Mouse (Mus musculus) testis, adult 2 months (tissue): Measurements from ENCODE around the gene Syt12. TPM values are rescaled to one million over a fixed set of nuclear protein-coding genes. Genes with fewer than 3 reads are reported as not detected.

Source experiments
- H3K27ac ChIP-seq: fragments of 200-500 bp; 2 replicates; pipeline ENCODE4 v1.5.1; 2012; ENCODE audit warnings: low read depth, low read length; ENCODE audit not compliant: control insufficient read depth, insufficient read depth
- H3K27me3 ChIP-seq: fragments of 200-500 bp; 2 replicates; pipeline ENCODE4 v1.6.1; 2012; ENCODE audit warnings: mild to moderate bottlenecking, low read length, moderate library complexity; ENCODE audit not compliant: control insufficient read depth, insufficient read depth
- H3K36me3 ChIP-seq: fragments of 200-500 bp; 2 replicates; pipeline ENCODE4 v1.6.1; 2012; ENCODE audit warnings: mild to moderate bottlenecking, low read length; ENCODE audit not compliant: control insufficient read depth, insufficient read depth
- H3K4me1 ChIP-seq: fragments of 200-500 bp; 2 replicates; pipeline ENCODE4 v1.6.1; 2012; ENCODE audit warnings: low read length; ENCODE audit not compliant: control insufficient read depth, insufficient read depth
- H3K4me3 ChIP-seq: fragments of 200-500 bp; 2 replicates; pipeline ENCODE4 v1.5.1; 2012; ENCODE audit warnings: low read depth, mild to moderate bottlenecking, low read length, moderate library complexity, mixed read lengths; ENCODE audit not compliant: control insufficient read depth
- CTCF ChIP-seq: fragments of 200-500 bp; IDR thresholded peaks from 2 replicates; pipeline ENCODE4 v1.5.1; 2012; ENCODE audit warnings: low read depth, mild to moderate bottlenecking, inconsistent platforms, low read length, moderate library complexity; ENCODE audit not compliant: control insufficient read depth, insufficient read depth, insufficient replicate concordance
- POLR2A ChIP-seq: fragments of 200-500 bp; IDR thresholded peaks from 2 replicates; pipeline ENCODE4 v1.6.1; 2012; ENCODE audit warnings: low read depth, mild to moderate bottlenecking, inconsistent platforms, low read length, moderate library complexity; ENCODE audit not compliant: control insufficient read depth
- polyA plus RNA-seq: library from polyadenylated mRNA; depleted of rRNA; stranded (reverse); fragments of >200 nt; gene quantifications from 2 replicates; pipeline ENCODE4 v1.2.3, GENCODE M21; 2012

Gene Syt12
- polyA plus RNA-seq, 1 experiment: 0.79 TPM

DNA sequence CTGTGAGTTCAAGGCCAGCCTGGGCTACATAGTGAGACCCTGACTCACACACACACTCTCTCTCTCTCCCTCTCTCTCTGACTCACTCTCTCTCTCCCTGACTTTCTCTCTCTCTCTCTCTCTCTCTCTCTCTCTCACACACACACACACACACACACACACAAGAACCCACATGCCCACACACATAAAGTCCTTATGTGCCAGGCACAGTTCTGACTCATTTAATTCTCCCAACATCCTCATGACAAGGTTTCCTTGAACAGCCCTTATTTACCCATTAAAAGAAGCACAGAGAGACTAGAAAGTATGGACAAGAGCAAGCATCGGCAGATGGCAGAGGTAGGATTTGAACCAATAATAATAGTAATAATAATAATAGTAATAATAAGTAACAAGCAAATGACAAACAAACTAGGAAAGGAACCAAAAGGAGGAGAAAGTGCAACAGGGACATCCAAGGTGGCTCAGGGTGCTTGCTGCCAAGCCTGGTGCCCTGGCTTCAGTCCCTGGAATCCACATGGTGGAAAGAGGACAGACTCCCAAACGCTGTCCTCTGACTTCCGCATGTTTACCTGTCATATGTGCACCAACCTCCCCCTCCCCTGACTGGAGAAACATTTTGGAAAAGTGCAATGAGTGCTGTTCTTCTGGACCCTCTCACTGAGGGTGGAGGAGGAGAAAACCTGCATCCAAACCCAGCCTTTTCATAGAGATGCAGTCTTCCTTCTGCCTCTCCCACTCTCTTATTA is 5.0 kb upstream of the Syt12 start:
- TF ChIP-seq POLR2A (no peak), CTCF (no peak)
- Histone ChIP-seq H3K4me3 (no peak overlapping the region), H3K4me1 (peaks cover 5% of the 10 kb centered on the region), H3K27ac (no peak overlapping the region), H3K27me3 (no peaks in the 10 kb centered on the region), H3K36me3 (no peaks in the 10 kb centered on the region)

DNA sequence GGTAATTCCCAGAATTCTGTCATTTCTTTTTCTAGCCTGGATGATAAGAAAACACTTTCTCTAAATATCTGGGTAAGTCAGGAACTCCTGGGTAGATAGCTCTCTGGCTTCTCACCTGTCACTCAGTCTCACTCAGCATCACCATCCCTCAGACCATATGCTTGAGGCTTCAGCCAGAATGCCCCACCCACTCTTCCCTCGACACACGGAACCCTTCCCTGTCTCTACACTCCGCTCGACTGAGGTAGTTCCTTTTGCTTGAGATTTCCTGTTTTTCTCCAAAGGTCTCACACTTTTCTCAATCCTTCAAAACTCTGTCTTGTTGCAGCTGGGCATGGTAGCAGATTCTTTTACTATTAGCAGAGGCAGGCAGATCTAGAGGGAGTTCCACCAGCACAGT is 4.1 kb upstream of the Syt12 start:
- Histone ChIP-seq H3K27ac (no peak overlapping the region), H3K36me3 (no peaks in the 10 kb centered on the region), H3K4me1 (peaks cover 14% of the 10 kb centered on the region), H3K4me3 (no peak overlapping the region), H3K27me3 (no peaks in the 10 kb centered on the region)
- TF ChIP-seq POLR2A: no peak
- TF ChIP-seq CTCF: no peak

DNA sequence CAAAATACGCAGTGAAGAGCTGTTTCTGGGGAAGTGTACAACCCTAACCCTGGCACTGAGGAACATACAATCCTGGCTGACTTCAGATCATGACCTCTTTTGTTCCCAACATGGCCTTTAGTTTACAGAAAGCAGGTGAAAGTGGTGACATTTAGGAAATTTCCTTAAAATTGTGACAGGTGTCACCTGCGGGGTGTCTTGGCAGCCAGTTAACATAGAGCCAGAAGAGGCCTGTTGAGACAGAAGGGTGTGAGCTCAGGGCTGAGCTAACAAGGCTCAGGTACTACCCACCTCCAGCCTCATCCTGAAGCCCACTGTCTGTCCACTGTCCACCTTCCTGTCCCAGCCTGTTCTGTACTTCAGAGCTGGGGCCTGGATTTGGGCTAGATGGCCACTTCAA is 2.8 kb upstream of the Syt12 start:
- no peak overlapping the region for H3K4me3 ChIP-seq
- peaks cover 15% of the 10 kb centered on the region for H3K4me1 ChIP-seq
- H3K27ac ChIP-seq: no peak overlapping the region
- no peaks in the 10 kb centered on the region for H3K36me3 ChIP-seq
- no peaks in the 10 kb centered on the region for H3K27me3 ChIP-seq
- no peak for TF ChIP-seq POLR2A
- TF ChIP-seq CTCF: no peak

DNA sequence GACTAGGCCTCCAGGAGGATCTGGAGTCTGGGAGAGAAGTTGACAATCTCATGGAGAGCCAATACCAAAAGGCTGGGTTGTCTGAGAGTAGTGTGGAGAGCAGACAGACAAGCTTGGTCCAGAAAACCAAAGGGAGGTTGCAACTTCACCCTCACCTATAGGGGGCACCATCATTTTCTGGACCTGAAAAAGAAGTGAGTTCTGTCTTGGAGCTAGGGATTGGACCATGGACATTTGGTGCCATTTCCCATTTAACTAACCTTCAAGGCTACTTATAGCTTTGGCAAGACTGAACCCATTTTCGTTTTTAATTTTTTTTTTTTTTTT is 906 bp upstream of the Syt12 start:
- no peaks in the 10 kb centered on the region for H3K27me3 ChIP-seq
- TF ChIP-seq POLR2A (no peak), CTCF (no peak)
- no peak overlapping the region for H3K4me3 ChIP-seq
- H3K4me1 ChIP-seq: peaks cover 15% of the 10 kb centered on the region
- H3K27ac ChIP-seq: no peak overlapping the region
- H3K36me3 ChIP-seq: no peaks in the 10 kb centered on the region

DNA sequence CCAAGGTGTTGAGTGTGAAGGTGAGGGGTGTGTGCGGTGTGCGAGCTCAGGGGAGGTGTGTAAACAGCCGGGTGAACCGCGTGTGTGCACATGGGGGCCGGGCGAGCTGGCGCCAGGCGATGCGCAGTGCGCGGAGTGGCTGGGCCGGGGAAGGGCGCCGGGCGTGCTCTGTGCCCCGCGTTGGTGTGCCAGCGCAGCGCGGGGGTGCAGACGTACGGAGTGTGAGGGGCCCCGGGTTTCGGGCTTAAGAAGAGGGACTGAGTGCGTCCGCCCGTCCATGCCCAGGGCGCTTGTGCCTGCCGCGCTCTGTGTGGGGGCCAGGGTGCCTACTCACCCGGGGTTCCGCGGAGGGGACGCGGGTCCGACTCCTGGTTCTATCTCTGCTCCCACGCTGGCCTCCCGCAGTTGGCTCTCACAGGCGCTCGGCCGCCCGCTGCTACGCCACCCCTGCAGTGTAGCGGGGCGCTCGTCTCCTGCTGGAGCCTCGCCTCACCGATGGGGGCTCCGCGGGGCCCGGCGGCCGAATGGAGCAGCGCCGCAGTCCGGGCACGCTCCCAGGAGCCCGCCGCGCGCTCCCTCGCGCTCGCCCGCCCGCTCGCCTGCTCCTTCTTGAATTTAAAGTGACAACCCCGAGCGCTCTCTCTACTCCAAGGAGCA is 518 bp downstream of the Syt12 start:
- no peak for TF ChIP-seq CTCF
- no peak for TF ChIP-seq POLR2A
- no peaks in the 10 kb centered on the region for H3K27me3 ChIP-seq
- peak overlapping the region; percentile 76 for H3K4me3 ChIP-seq
- no peaks in the 10 kb centered on the region for H3K36me3 ChIP-seq
- no peak overlapping the region for H3K27ac ChIP-seq
- peaks cover 15% of the 10 kb centered on the region for H3K4me1 ChIP-seq

DNA sequence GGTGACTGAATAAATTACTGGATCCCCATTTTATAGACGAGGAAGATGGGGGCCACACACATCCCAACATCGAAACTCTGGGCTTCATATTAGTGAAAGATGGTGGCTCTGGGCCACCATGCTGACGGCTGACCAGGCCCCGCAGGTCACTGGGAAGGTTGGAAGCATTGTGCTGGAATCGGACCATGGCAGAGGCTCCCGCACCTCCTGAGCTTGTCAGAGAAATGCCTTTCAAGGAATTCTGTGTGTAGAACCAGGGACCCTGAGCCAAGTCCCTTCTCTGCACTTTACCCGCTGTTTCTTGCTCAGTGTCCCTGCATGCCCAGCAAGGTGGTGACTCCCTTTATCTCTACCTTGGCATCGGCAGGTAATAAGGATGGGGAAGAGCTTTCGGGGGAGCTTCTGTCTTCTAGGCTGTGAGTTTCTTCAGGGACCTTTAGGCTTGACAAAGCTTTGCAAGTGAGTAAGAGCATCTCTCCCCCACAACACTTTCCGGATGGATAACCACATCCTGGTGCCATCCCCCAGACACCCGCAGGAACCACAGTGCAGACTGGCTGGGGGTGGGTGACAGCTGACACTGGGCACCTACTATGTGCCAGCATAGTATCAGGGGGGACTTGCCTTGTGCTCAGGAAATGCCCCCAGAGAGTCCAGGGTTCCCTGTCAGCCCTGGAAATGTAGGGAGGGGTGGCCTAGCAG is 1.9 kb downstream of the Syt12 start:
- TF ChIP-seq CTCF (no peak), POLR2A (no peak)
- Histone ChIP-seq H3K4me1 (peaks cover 15% of the 10 kb centered on the region), H3K36me3 (no peaks in the 10 kb centered on the region), H3K4me3 (no peak overlapping the region), H3K27ac (no peak overlapping the region), H3K27me3 (no peaks in the 10 kb centered on the region)

DNA sequence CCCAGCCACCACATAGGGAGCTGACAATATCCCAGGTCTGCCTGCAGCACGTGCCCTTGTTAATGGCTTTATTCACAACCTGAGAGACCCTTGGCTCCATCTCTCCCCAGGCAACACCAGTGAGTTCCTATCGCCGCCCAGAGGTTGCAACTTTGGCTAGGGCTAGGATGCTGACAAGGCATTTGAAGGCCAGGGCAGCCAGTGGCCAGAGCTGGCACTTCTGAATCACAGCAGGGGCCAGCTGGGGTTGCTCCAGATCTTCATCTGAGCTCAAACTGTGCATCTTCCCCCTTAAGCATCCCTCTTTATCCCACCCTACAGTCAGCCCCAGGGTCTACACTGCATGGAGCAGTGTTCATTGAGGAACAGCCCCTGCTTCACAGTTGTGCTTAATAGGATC is 2.5 kb downstream of the Syt12 start:
- H3K36me3 ChIP-seq: no peaks in the 10 kb centered on the region
- H3K27me3 ChIP-seq: no peaks in the 10 kb centered on the region
- peaks cover 15% of the 10 kb centered on the region for H3K4me1 ChIP-seq
- TF ChIP-seq POLR2A (no peak), CTCF (no peak)
- no peak overlapping the region for H3K4me3 ChIP-seq
- no peak overlapping the region for H3K27ac ChIP-seq
